Mouse (Mus musculus): ENCODE results near the gene Mtx3. TPM values are rescaled to one million over a fixed set of nuclear protein-coding genes. Genes with fewer than 3 reads are reported as not detected.
A peak's percentile ranks its signal among the peaks of the same experiment; 100 is the strongest.

Mtx3 gene
- polyA plus RNA-seq, 2 experiments: 5.6 to 27.3 TPM

DNA sequence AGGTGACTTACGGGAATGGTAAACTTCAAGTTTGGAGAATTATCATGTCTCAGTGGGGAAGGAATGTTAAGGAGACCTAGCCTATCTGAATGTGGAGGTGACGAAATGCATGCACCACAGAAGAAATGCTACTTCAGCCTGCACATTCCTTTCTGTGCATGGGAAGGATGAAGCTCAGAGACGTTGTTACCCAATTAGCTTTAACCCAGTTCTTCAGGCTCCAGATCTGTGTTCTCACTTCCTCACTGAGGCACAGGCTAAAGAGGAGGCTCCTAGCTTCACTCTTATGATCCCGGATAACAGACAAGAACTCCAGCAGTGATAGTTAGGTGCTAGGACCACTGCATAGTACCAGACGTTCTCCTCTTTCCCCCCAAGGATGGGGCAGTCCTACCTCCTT lies 28.2 kb upstream of the Mtx3 start:
- Histone ChIP-seq H3K4me2 (replicated peaks; ENCODE audit: low read depth, low read length, severe bottlenecking) (no peak overlapping the region), H3K9ac (ENCODE audit: low read depth, low read length, severe bottlenecking) (no peak overlapping the region), H3K4me3 (replicated peaks; ENCODE audit: low read length) (no peak overlapping the region), H3K9me3 (ENCODE audit: control insufficient read depth, low read length) (no peaks in the 10 kb centered on the region), H3K27me3 (ENCODE audit: control insufficient read depth, insufficient read depth, low read length) (no peaks in the 10 kb centered on the region), H3K36me3 (ENCODE audit: control insufficient read depth, insufficient read depth, low read length) (no peaks in the 10 kb centered on the region), H3K27ac (replicated peaks; ENCODE audit: low read depth, low read length) (no peak overlapping the region), H3K4me1 (ENCODE audit: control insufficient read depth, insufficient read depth, low read length) (peaks cover 4% of the 10 kb centered on the region; the same call in 1 of the 2 replicates)
- 76% methylated on average over 5 of the region's 5 CpGs for WGBS
- DNase-seq (ENCODE audit: low spot score) (no peak), ATAC-seq (ENCODE audit: low FRiP score, low read depth) (no peak)
- no peak for TF ChIP-seq POLR2A (IDR thresholded peaks at IDR 0.05; ENCODE audit: borderline replicate concordance, extremely low read depth, insufficient read depth, insufficient read length)

DNA sequence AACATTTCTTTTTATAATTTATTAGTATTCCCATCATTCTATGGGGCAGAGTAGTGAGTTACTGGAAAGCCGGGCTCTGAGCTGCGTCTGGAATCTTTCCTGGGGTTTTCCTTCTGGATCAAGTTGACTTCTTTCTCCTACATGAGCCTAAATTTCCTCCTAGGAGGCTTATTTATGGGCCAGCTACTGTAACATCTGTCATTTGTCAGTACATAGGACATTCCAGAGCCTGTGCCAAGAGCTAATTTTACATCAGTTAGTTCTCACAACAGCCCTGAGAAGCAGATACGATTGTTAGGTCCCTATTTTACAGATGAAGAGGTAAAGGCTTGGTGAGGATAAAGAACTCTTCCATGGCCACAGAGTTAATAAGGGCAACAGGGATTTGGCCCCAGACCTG lies 27.2 kb upstream of the Mtx3 start:
- Histone ChIP-seq H3K4me1 (ENCODE audit: control insufficient read depth, insufficient read depth, low read length) (peaks cover under 1% of the 10 kb centered on the region; the same call in 1 of the 2 replicates), H3K27me3 (ENCODE audit: control insufficient read depth, insufficient read depth, low read length) (no peaks in the 10 kb centered on the region), H3K9ac (ENCODE audit: low read depth, low read length, severe bottlenecking) (no peak overlapping the region), H3K27ac (replicated peaks; ENCODE audit: low read depth, low read length) (no peak overlapping the region), H3K4me3 (replicated peaks; ENCODE audit: low read length) (no peak overlapping the region), H3K4me2 (replicated peaks; ENCODE audit: low read depth, low read length, severe bottlenecking) (no peak overlapping the region), H3K36me3 (ENCODE audit: control insufficient read depth, insufficient read depth, low read length) (no peaks in the 10 kb centered on the region), H3K9me3 (ENCODE audit: control insufficient read depth, low read length) (no peaks in the 10 kb centered on the region)
- TF ChIP-seq POLR2A (IDR thresholded peaks at IDR 0.05; ENCODE audit: borderline replicate concordance, extremely low read depth, insufficient read depth, insufficient read length): no peak
- DNase-seq (ENCODE audit: low spot score) (no peak), ATAC-seq (ENCODE audit: low FRiP score, low read depth) (no peak)
- WGBS: 42% methylated on average over 3 of the region's 3 CpGs

DNA sequence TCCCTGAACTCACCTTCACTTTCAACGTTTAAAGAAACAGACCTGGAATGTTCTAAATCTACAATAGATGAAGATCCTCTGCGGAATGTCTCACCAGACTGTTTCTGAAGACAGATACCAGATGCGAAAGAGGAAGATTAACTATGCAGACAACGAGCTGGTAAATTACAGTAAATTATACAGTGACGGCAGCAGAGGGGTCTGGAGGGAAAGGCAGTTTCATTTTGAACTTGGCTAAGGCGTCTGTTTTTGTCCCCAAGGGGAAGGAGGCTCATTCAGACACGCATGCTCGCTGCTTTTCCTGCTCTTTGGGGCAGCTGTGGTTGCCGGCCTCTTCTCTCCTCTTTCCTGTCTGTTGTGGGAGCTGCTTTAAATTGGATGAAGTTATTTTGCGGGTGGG lies 15.7 kb upstream of the Mtx3 start:
- H3K9me3 ChIP-seq (ENCODE audit: control insufficient read depth, low read length): no peaks in the 10 kb centered on the region
- 40% methylated on average over 10 of the region's 10 CpGs for WGBS
- no peaks in the 10 kb centered on the region for H3K36me3 ChIP-seq (ENCODE audit: control insufficient read depth, insufficient read depth, low read length)
- H3K27me3 ChIP-seq (ENCODE audit: control insufficient read depth, insufficient read depth, low read length): no peaks in the 10 kb centered on the region
- peak; percentile 45; the same call in 1 of the 2 replicates for ATAC-seq (ENCODE audit: low FRiP score, low read depth)
- peaks cover 6% of the 10 kb centered on the region; the same call in 1 of the 2 replicates for H3K4me1 ChIP-seq (ENCODE audit: control insufficient read depth, insufficient read depth, low read length)
- DNase-seq (ENCODE audit: low spot score): peak; percentile 57
- no peak for TF ChIP-seq POLR2A (IDR thresholded peaks at IDR 0.05; ENCODE audit: borderline replicate concordance, extremely low read depth, insufficient read depth, insufficient read length)
- H3K9ac ChIP-seq (ENCODE audit: low read depth, low read length, severe bottlenecking): peak overlapping the region; percentile 3; the same call in 1 of the 2 replicates
- H3K4me3 ChIP-seq (replicated peaks; ENCODE audit: low read length): no peak overlapping the region
- no peak overlapping the region for H3K4me2 ChIP-seq (replicated peaks; ENCODE audit: low read depth, low read length, severe bottlenecking)
- no peak overlapping the region for H3K27ac ChIP-seq (replicated peaks; ENCODE audit: low read depth, low read length)

DNA sequence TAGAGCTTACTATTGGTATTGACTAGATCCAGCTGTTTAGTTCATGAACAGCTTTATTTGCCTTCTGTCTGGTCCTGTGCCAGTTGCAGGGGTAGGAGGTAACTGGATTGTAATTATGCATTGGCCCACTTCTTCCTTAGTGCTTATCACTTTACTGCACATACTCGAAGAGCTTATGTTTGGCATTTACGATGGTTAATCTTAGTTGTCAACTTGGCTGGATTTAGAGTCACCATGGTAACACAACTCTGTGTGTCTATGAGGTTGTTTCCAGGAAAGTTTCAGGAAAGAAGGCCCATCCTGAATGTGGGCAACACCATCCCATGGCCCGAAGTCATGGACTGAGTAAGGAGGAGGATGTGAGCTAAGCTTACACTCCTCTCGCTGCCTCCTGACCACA lies 11.4 kb upstream of the Mtx3 start:
- ATAC-seq (ENCODE audit: low FRiP score, low read depth) (no peak), DNase-seq (ENCODE audit: low spot score) (no peak)
- Histone ChIP-seq H3K9ac (ENCODE audit: low read depth, low read length, severe bottlenecking) (no peak overlapping the region), H3K4me3 (replicated peaks; ENCODE audit: low read length) (no peak overlapping the region), H3K27ac (replicated peaks; ENCODE audit: low read depth, low read length) (no peak overlapping the region), H3K4me1 (ENCODE audit: control insufficient read depth, insufficient read depth, low read length) (peaks cover 6% of the 10 kb centered on the region; the same call in 1 of the 2 replicates), H3K4me2 (replicated peaks; ENCODE audit: low read depth, low read length, severe bottlenecking) (no peak overlapping the region), H3K9me3 (ENCODE audit: control insufficient read depth, low read length) (no peaks in the 10 kb centered on the region), H3K27me3 (ENCODE audit: control insufficient read depth, insufficient read depth, low read length) (no peaks in the 10 kb centered on the region), H3K36me3 (ENCODE audit: control insufficient read depth, insufficient read depth, low read length) (no peaks in the 10 kb centered on the region)
- WGBS: 80% methylated on average over 4 of the region's 4 CpGs
- no peak for TF ChIP-seq POLR2A (IDR thresholded peaks at IDR 0.05; ENCODE audit: borderline replicate concordance, extremely low read depth, insufficient read depth, insufficient read length)

DNA sequence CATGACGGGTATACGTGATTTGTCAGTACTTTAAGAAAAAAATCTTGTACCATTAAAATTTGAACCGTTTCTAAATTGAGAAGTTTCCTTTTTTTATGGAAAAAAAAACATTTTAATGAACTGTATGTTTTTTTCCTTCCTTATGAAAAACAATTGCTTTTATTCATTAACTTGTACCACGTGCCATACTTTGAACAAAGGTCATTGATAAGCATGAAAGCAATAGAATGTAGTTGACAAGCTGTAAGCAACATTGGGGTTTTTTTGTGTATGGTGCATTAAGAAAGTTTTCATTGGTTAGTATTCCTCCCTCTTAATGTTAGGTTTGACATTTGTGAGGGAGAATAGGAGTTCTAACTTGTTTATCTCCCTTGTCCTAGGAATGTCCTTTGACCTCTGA lies 1.9 kb downstream of the Mtx3 start:
- Histone ChIP-seq H3K4me1 (ENCODE audit: control insufficient read depth, insufficient read depth, low read length) (peaks cover 6% of the 10 kb centered on the region; the same call in 1 of the 2 replicates), H3K27ac (replicated peaks; ENCODE audit: low read depth, low read length) (no peak overlapping the region), H3K27me3 (ENCODE audit: control insufficient read depth, insufficient read depth, low read length) (no peaks in the 10 kb centered on the region), H3K9ac (ENCODE audit: low read depth, low read length, severe bottlenecking) (no peak overlapping the region), H3K4me2 (replicated peaks; ENCODE audit: low read depth, low read length, severe bottlenecking) (no peak overlapping the region), H3K9me3 (ENCODE audit: control insufficient read depth, low read length) (no peaks in the 10 kb centered on the region), H3K4me3 (replicated peaks; ENCODE audit: low read length) (no peak overlapping the region), H3K36me3 (ENCODE audit: control insufficient read depth, insufficient read depth, low read length) (peaks cover 40% of the 10 kb centered on the region)
- TF ChIP-seq POLR2A (IDR thresholded peaks at IDR 0.05; ENCODE audit: borderline replicate concordance, extremely low read depth, insufficient read depth, insufficient read length): no peak
- WGBS: 81% methylated on average over 4 of the region's 4 CpGs
- DNase-seq (ENCODE audit: low spot score) (no peak), ATAC-seq (ENCODE audit: low FRiP score, low read depth) (no peak)

DNA sequence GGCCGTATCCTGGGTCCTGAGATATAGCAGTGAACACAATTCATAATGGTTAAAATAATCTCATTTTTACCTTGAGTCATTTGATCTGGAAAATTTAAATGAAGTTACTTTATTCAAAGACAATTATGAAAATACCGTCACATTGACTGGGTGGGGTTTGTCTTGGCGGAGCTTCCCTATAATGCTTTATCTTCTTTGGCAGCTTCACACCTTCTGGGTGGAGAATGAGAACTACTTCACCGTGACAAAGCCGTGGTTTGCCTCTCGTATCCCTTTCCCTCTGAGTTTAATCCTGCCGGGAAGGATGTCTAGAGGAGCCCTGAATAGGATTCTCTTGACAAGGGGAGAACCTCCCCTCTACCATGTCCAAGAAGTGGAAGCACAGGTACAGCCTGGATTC lies 2.8 kb downstream of the Mtx3 start:
- H3K9ac ChIP-seq (ENCODE audit: low read depth, low read length, severe bottlenecking): no peak overlapping the region
- no peaks in the 10 kb centered on the region for H3K27me3 ChIP-seq (ENCODE audit: control insufficient read depth, insufficient read depth, low read length)
- H3K27ac ChIP-seq (replicated peaks; ENCODE audit: low read depth, low read length): no peak overlapping the region
- peaks cover 6% of the 10 kb centered on the region; the same call in 1 of the 2 replicates for H3K4me1 ChIP-seq (ENCODE audit: control insufficient read depth, insufficient read depth, low read length)
- no peak overlapping the region for H3K4me3 ChIP-seq (replicated peaks; ENCODE audit: low read length)
- no peak for DNase-seq (ENCODE audit: low spot score)
- no peak overlapping the region for H3K4me2 ChIP-seq (replicated peaks; ENCODE audit: low read depth, low read length, severe bottlenecking)
- 95% methylated on average over 7 of the region's 7 CpGs for WGBS
- H3K9me3 ChIP-seq (ENCODE audit: control insufficient read depth, low read length): no peaks in the 10 kb centered on the region
- no peak for TF ChIP-seq POLR2A (IDR thresholded peaks at IDR 0.05; ENCODE audit: borderline replicate concordance, extremely low read depth, insufficient read depth, insufficient read length)
- peaks cover 41% of the 10 kb centered on the region for H3K36me3 ChIP-seq (ENCODE audit: control insufficient read depth, insufficient read depth, low read length)
- ATAC-seq (ENCODE audit: low FRiP score, low read depth): no peak

Measured in limb, embryonic 14.5 days (tissue).